Mouse (Mus musculus) macrophage (primary cell): ENCODE data around the gene Defb19. TPM values are rescaled to one million over a fixed set of nuclear protein-coding genes. Genes with fewer than 3 reads are reported as not detected.

Experiments
- H3K27ac ChIP-seq: fragments of 350-480 bp; formaldehyde crosslinking; 2 replicates; pipeline ENCODE4 v1.9.0; 2021
- H3K36me3 ChIP-seq: fragments of 350-480 bp; formaldehyde crosslinking; 2 replicates; pipeline ENCODE4 v1.9.0; 2021; ENCODE audit errors: inconsistent target
- H3K4me3 ChIP-seq: fragments of 350-480 bp; formaldehyde crosslinking; 2 replicates; pipeline ENCODE4 v1.9.0; 2021; ENCODE audit errors: inconsistent target
- H3K79me2 ChIP-seq: fragments of 350-480 bp; formaldehyde crosslinking; 2 replicates; pipeline ENCODE4 v1.9.0; 2021; ENCODE audit errors: inconsistent target
- WGBS: methylation state at CpG from one replicate; pipeline ENCODE4 v1.1.7; 2026; ENCODE audit warnings: inconsistent platforms; ENCODE audit not compliant: missing documents; 5-methylcytosine and 5-hydroxymethylcytosine counted together
- polyA plus RNA-seq: library from polyadenylated mRNA; stranded (reverse); fragments of 250-400 nt; gene quantifications from 3 replicates; pipeline ENCODE4 v1.2.4, GENCODE M21; 2018; ENCODE audit warnings: inconsistent platforms
- total RNA-seq, 78 experiments: library from RNA; depleted of rRNA; stranded (reverse); fragments of 250-400 nt; gene quantifications; 1 replicate in 9 of 78; 2 replicates in 24 of 78; 3 replicates in 43 of 78; 4 replicates in 2 of 78; pipeline ENCODE4 v1.2.4; 2018; ENCODE audit warnings: inconsistent platforms in 56 of 78

Gene Defb19
- not detected for total RNA-seq (2018; cell fraction: chromatin; rRNA removed)
- not detected for total RNA-seq (2018; cell fraction: cytosol; rRNA removed)
- not detected for total RNA-seq (2018; cell fraction: nucleus; rRNA removed)
- polyA plus RNA-seq, result not detected in 3 replicates

DNA sequence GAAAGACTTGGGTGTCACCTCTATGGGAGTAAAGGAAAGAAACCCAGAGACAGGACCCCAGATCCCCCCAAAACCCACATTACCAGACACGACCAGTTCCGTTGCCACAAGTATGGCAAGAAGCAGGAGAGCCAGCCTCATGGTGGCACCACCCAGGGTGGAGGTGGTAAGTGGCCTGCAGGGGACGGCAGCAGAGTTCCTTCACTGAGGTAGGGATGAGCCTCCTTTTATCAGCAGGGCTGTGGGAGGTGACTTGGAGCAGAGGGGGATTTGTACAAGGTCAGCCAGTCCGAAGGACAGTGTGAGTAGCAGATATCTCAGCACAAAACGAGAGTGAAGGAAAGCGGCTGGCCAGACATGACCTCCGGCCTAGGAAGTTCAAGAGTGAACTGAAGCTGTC lies at the start of gene Defb19:
Gene Defb19 (minus strand): TSS at position 206 of the 400 bp plus-strand sequence.
- Histone ChIP-seq H3K27ac (no peak within 1 kb of the TSS), H3K79me2 (no peaks in the 10 kb centered on the region), H3K4me3 (no peak within 1 kb of the TSS), H3K36me3 (no peaks in the 10 kb centered on the region)
- WGBS, result 93% methylated on average over 7 of the region's 7 CpGs

DNA sequence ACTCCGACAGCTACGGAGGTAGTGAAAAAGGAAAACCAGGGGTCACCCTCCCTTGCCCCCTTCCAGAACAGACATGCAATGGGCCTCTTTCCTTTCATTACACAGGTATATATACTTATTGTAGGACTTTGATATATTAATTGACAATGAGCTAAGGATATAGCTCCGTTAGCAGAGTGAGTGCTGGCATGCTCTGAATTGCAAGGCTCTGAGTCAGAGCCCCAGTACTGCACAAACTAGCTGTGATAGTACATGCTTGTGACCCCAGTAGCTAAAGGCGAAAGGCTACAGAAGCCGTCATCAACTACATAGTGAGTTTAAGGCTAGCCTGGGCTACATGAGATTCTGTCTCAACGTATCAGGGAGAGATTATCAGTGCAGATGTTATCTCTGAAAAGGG lies 49.8 kb upstream of the Defb19 start:
- Histone ChIP-seq H3K4me3 (no peak overlapping the region), H3K27ac (no peak overlapping the region), H3K36me3 (no peaks in the 10 kb centered on the region), H3K79me2 (no peaks in the 10 kb centered on the region)
- 94% methylated on average over 6 of the region's 6 CpGs for WGBS

DNA sequence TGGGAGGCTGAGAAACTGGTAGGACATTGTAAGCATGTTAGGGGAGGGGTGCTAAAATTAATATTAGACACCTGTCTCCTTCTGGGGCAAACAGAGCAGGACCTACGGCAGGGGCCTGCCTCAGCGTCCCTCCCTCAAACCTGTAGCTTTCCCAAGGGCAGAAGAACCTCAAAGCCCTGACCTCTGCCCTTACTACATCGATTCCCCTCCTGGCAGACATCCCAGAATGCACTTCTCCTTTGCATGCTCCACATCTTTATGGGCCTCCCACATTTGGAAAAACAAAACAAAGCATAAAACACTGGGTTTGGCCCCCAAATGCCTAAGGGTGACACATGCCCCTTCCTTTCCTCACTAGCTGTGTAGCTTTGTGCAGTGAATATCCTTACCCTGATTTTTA lies 49.1 kb upstream of the Defb19 start:
- no peak overlapping the region for H3K27ac ChIP-seq
- 56% methylated on average over 3 of the region's 3 CpGs for WGBS
- H3K36me3 ChIP-seq, result no peaks in the 10 kb centered on the region
- no peak overlapping the region for H3K4me3 ChIP-seq
- no peaks in the 10 kb centered on the region for H3K79me2 ChIP-seq

DNA sequence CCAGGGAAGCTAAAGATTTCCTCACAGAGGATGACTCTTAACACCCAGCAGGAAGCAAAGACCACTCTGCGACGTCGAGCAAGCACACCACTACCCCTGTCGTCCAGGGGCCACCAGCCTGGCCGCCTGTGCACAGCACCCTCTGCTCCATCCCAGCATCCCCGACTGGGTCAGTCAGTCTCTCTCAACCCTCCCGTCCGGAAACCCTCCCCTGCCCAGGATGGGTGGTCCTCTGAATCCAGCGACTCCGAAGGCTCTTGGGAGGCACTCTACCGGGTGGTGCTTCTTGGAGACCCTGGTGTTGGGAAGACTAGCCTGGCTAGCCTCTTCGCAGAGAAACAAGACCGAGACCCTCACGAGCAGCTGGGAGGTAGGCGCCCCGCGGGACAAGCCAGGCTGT lies 48.0 kb upstream of the Defb19 start:
- Histone ChIP-seq H3K4me3 (no peak overlapping the region), H3K36me3 (no peaks in the 10 kb centered on the region), H3K79me2 (no peaks in the 10 kb centered on the region), H3K27ac (no peak overlapping the region)
- WGBS, result 72% methylated on average over 17 of the region's 17 CpGs

DNA sequence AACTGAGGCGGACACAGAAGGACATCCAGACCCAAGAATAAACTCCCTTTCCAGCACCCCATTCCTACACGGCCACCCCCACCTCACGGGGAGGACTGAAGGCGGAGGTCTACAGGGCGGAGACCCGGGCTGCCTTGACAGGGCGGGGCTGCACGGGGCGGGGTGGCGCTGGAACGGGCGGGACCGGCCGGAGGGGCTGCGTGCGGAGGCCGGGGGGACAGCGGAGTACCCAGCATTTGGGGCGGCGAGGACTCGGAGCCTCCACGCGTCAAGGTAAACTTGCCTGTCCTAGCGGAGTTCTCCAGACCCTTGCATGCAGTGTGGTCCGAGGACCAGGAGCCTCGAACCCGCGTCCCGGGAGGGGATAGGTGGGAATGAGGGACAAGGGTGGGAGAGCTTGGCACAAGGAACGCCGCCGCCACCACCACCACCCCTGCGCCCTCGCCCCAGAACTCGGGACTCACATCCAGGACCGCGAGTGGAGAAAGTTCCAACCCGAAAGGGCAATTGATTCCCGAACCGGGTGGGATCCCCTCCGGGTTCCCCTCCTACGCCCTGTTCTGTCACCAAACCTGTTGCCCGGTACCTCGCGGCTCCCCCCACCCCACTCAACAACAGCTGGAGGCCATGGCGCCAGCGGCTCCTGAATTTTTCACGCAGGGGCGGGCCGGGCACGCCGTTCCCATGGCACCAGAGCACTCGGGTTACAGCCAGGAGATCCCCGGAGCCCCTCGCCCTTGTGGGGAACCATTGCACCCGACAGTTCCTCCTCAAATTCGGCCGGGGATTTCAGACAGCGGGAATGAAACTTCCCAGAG lies 46.9 kb upstream of the Defb19 start, which contains the start of gene Rem1:
Gene Rem1 (plus strand): TSS at position 178 of the 818 bp plus-strand sequence.
- no peak within 1 kb of the TSS for H3K27ac ChIP-seq
- H3K4me3 ChIP-seq, result no peak within 1 kb of the TSS
- H3K36me3 ChIP-seq, result no peaks in the 10 kb centered on the region
- no peaks in the 10 kb centered on the region for H3K79me2 ChIP-seq
- 6% methylated on average over 57 of the region's 59 CpGs for WGBS

DNA sequence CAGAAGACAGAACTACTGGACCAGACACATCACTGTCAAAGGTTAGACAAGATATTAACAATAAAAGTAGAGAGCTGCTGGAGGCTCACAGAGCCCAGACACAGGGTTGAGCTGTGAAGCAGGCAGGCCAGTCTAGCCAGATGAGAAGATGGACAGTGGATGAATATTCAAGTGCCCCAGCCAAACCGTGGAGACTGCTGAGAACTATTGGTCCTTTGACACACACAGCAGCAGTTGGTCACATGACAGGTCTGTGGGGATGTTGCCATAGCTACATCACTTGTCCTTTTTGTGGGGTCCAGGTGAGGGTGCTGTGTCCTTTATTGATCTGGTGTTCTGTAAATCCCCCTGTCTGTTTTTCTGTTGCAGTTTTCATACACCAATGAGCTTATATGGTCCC lies 45.1 kb upstream of the Defb19 start:
- H3K27ac ChIP-seq, result no peak overlapping the region
- H3K36me3 ChIP-seq, result no peaks in the 10 kb centered on the region
- H3K4me3 ChIP-seq, result no peak overlapping the region
- H3K79me2 ChIP-seq, result no peaks in the 10 kb centered on the region
- WGBS, result 46% methylated on average over 1 of the region's 1 CpGs

DNA sequence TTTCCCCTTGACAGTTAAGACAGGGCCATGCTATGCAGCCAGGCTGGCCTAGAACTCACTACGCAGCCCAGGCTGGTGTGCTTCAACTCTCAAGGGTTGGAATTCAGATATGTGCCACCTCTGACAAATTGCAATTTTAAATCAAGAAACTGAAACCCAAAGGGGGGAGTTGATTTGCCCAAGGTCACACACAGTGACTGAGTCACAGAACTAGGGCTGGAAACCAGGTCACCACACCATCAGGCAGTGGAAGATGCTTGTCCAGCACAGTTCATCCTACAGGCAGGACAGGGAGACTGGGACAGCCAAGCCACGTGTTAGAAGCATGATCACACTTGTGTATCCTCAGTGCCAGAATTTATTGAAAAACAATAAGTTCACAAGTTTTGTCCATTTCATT lies 44.5 kb upstream of the Defb19 start:
- WGBS, result 97% methylated on average over 2 of the region's 2 CpGs

DNA sequence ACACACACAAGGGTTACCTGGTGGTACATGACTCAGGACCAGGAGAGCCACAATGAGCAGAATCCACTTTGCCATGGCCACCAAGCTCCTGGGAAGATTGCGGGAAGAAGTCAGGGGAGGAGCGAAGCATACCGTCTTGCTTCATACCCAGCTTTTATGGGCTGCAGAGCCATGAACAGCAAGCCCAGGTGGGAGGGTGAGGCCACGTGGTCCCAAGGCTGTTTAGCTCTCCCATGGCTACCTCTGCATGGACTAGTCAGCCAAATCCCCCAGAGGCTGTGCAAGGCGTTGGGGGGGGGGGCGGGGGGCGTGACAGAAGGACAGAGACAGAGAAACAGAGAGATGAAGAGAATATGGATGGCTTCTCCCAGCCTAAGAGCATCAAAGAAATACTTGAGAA lies 42.8 kb upstream of the Defb19 start, which contains the start of gene Defb25:
Gene Defb25 (minus strand): TSS at position 101 of the 400 bp plus-strand sequence.
- Histone ChIP-seq H3K36me3 (no peaks in the 10 kb centered on the region), H3K79me2 (no peaks in the 10 kb centered on the region), H3K27ac (no peak within 1 kb of the TSS), H3K4me3 (no peak within 1 kb of the TSS)
- WGBS, result 92% methylated on average over 7 of the region's 7 CpGs

More for the DNA sequence above, 44.5 kb upstream of the Defb19 start:
- Histone ChIP-seq H3K36me3 (no peaks in the 10 kb centered on the region), H3K27ac (no peak overlapping the region), H3K79me2 (no peaks in the 10 kb centered on the region), H3K4me3 (no peak overlapping the region)

DNA sequence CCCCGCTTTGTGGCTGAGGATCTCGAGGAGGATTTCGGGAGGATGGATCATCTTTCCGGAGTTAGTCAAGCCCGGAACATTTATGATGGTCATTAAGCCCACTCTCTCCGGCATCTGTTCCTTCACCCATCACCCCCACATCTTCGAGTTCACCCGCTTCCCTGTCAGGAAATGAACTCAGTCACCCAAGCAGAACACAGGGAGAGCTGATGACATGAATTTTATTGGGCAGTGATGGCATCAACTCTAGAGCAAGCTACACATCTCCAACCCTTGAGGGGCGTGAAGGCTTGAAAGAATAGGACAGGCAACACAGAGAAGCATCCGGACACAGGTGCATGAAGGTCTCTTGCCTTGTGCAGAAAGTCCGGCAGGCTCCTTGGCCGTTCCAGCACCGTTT lies 42.0 kb upstream of the Defb19 start:
- 82% methylated on average over 11 of the region's 13 CpGs for WGBS

DNA sequence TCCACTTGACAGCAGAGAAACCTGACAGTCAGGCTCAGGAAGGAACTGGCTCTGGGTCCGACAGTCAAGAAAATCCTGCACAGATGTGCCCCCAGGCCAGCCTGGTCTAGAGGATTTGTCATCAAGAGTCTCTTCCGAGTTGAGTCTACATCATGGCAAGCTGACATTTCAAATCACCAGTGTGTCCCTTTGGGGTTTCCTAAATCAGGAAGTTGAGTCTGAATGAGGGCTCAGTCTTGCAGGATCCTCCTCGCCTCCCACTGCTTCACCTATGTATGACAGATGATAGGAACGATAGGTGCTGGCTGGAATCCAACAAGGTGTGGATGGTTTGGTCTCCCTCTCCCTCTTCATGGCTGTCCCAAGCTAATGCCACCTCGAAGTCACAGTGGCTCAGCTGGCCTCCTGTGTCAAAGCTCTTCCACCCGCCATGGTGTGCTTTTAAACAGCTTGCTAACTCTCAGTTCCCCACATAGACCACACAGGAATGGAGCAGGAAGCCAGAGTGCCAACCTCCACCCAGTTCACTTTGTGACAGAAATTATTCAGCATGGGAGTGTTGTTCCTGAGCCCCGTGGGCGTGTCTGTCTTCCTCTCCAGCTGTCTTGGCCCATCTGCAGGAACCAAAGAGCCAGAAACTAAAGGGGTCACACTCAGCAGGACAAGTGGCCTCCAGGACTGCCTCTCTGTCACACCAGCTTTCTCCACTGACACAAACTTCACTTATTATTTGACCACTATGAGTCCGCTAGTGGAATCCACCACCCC lies 40.4 kb upstream of the Defb19 start:
- no peak overlapping the region for H3K27ac ChIP-seq
- WGBS, result 19% methylated on average over 9 of the region's 9 CpGs
- no peak overlapping the region for H3K4me3 ChIP-seq

More for the DNA sequence above, 42.0 kb upstream of the Defb19 start:
- H3K79me2 ChIP-seq, result no peaks in the 10 kb centered on the region
- no peak overlapping the region for H3K4me3 ChIP-seq
- no peaks in the 10 kb centered on the region for H3K36me3 ChIP-seq
- no peak overlapping the region for H3K27ac ChIP-seq

DNA sequence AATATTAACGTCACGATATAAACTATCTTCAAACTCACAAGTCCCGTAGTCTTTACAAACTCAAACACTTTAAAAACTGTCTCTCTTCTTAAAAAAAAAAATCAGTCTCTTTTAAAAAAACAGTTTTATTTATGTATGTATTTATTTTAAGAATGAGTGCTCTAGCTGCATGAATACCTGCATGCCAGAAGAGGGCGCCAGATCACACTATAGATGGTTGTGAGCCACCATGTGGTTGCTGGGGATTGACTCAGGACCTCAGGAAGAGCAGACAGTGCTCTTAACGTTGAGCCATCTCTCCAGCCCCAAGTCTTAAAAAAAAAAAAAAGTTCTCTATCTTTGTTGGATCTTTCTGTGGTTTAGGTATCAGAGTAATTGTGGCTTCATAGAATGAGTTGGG lies 37.3 kb upstream of the Defb19 start:
- 78% methylated on average over 5 of the region's 5 CpGs for WGBS
- Histone ChIP-seq H3K79me2 (no peaks in the 10 kb centered on the region), H3K4me3 (no peak overlapping the region), H3K36me3 (no peaks in the 10 kb centered on the region), H3K27ac (no peak overlapping the region)

More for the DNA sequence above, 40.4 kb upstream of the Defb19 start:
- no peaks in the 10 kb centered on the region for H3K79me2 ChIP-seq
- no peaks in the 10 kb centered on the region for H3K36me3 ChIP-seq

DNA sequence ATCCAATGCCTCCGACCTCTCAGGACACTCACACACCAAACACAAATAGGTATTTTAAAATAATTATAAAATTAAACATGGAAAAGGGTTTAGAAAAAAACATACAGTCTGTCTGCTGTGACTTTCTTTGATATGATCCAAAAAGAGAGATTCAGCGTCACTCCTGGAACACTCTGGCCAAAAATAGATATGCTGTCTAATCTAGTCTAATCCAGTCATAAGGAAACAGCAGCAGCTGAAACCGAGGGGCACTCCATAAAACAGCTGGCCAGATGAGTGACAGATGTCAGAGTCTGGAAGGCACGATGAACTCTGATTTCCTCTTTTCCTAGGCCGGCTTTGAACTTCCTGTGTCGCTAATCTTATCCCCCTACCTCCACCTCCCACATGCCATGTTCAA lies 36.4 kb upstream of the Defb19 start:
- WGBS, result 40% methylated on average over 6 of the region's 6 CpGs
- Histone ChIP-seq H3K36me3 (no peaks in the 10 kb centered on the region), H3K4me3 (no peak overlapping the region), H3K79me2 (no peaks in the 10 kb centered on the region), H3K27ac (no peak overlapping the region)

DNA sequence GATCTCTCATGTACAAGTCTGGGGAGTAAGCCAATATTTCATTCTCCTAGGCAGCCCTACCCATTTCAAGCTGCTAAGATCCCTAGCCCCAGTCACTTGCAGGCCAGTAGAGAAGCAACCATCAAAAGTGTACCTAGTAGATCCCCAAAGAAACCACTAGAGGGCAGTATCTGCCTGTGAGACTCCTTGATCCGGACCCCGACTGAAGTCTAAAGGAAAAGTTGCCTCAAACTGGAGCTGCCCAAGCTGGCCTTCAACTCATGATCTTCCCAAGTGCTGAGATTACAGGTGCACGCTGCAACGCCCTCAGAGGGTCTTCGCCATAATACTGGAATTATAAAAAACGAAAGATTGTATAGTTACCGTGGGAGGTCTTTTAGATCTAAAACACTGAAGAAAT lies 35.5 kb upstream of the Defb19 start:
- no peaks in the 10 kb centered on the region for H3K79me2 ChIP-seq
- no peak overlapping the region for H3K4me3 ChIP-seq
- H3K27ac ChIP-seq, result no peak overlapping the region
- WGBS, result 23% methylated on average over 7 of the region's 7 CpGs
- H3K36me3 ChIP-seq, result no peaks in the 10 kb centered on the region

DNA sequence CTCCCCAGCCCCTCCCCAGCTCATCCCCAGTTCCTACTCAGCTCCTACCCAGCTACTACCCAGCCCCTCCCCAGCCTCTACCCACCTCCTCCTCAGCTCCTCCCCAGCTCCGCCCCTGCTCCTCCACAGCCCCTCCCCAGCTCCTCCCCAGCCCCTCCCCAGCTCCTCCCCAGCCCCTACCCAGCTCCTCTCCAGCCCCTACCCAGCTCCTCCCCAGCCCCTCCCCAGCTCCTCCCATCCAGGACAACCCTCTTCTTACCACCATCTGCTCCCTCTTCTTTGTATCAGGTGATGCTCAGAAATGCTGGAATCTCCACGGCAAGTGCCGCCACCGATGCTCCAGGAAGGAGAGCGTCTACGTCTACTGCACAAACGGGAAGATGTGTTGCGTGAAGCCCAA lies 32.1 kb upstream of the Defb19 start:
- no peak overlapping the region for H3K27ac ChIP-seq
- WGBS, result 64% methylated on average over 7 of the region's 8 CpGs
- H3K79me2 ChIP-seq, result no peaks in the 10 kb centered on the region
- H3K4me3 ChIP-seq, result no peak overlapping the region
- H3K36me3 ChIP-seq, result no peaks in the 10 kb centered on the region

DNA sequence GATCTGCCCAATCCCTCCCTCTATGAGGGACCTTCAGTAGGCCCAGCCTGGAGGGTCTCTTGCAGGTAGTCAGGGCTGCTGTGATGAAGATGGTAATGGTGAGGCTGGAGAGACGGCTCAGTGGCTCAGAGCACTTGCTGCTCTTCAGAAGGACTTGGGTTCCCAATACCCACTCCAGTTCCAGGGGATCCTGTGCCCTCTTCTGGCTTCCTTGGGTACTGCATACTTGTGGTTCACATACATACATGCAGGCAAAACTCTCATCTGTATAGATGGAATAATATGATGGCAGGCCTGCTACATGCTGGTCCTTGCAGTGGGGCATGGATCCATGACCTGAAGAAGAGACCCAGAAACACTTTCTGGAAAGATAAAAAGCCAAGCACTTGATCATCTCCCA lies 28.6 kb upstream of the Defb19 start:
- no peaks in the 10 kb centered on the region for H3K79me2 ChIP-seq
- WGBS, result 91% methylated on average over 1 of the region's 1 CpGs
- H3K4me3 ChIP-seq, result no peak overlapping the region
- no peak overlapping the region for H3K27ac ChIP-seq
- H3K36me3 ChIP-seq, result no peaks in the 10 kb centered on the region
